Mouse (Mus musculus): ENCODE measurements around the gene Bola1. TPM values are rescaled to one million over a fixed set of nuclear protein-coding genes. Genes with fewer than 3 reads are reported as not detected.
"Not testable (repeated sequence)": the region's sequence is repeated elsewhere in the genome, so short reads cannot be mapped to it uniquely, and the experiment has no call there.

Bola1 gene
- polyA plus RNA-seq, 1 experiment from 2014 or later = 71.8 TPM

GRCm38 (mm10) chr3:96209242-96209641 is 10.3 kb downstream of the Bola1 start:
- Histone ChIP-seq H3K4me3 (no peak overlapping the region), H3K27me3 (0 out of 2 replicates have a peak, but pooled peaks cover 2% of the 10 kb centered on the region), H3K27ac (replicated peaks) (no peak overlapping the region), H3K9ac (replicated peaks) (no peak overlapping the region), H3K9me3 (no peaks in the 10 kb centered on the region), H3K4me1 (no peaks in the 10 kb centered on the region), H3K4me2 (replicated peaks) (no peak overlapping the region), H3K36me3 (no peaks in the 10 kb centered on the region)
- ATAC-seq (replicated peaks) = no peak
- WGBS = 28% methylated on average over 15 of the region's 15 CpGs

- H3K9me3 ChIP-seq = no peaks in the 10 kb centered on the region
- no peak overlapping the region for H3K4me2 ChIP-seq (replicated peaks)
- WGBS = 85% methylated on average over 3 of the region's 3 CpGs
- no peak overlapping the region for H3K27ac ChIP-seq (replicated peaks)
- H3K27me3 ChIP-seq = 0 out of 2 replicates have a peak, but pooled peaks cover 2% of the 10 kb centered on the region
- no peak overlapping the region for H3K4me3 ChIP-seq
- no peaks in the 10 kb centered on the region for H3K36me3 ChIP-seq
- H3K4me1 ChIP-seq = no peaks in the 10 kb centered on the region
- ATAC-seq (replicated peaks) = no peak
- H3K9ac ChIP-seq (replicated peaks) = no peak overlapping the region
Measured at GRCm38 (mm10) chr3:96207819-96208218, 11.7 kb downstream of the Bola1 start.

GRCm38 (mm10) chr3:96199731-96200130 is 19.8 kb downstream of the Bola1 start:
- peaks cover 4% of the 10 kb centered on the region for H3K36me3 ChIP-seq
- no peak overlapping the region for H3K4me3 ChIP-seq
- H3K4me2 ChIP-seq (replicated peaks) = no peak overlapping the region
- H3K9ac ChIP-seq (replicated peaks) = no peak overlapping the region
- ATAC-seq (replicated peaks) = no peak
- H3K9me3 ChIP-seq = no peaks in the 10 kb centered on the region
- no peak overlapping the region for H3K27ac ChIP-seq (replicated peaks)
- 70% methylated on average over 2 of the region's 2 CpGs for WGBS
- peaks cover 17% of the 10 kb centered on the region for H3K4me1 ChIP-seq
- no peaks in the 10 kb centered on the region for H3K27me3 ChIP-seq

DNA sequence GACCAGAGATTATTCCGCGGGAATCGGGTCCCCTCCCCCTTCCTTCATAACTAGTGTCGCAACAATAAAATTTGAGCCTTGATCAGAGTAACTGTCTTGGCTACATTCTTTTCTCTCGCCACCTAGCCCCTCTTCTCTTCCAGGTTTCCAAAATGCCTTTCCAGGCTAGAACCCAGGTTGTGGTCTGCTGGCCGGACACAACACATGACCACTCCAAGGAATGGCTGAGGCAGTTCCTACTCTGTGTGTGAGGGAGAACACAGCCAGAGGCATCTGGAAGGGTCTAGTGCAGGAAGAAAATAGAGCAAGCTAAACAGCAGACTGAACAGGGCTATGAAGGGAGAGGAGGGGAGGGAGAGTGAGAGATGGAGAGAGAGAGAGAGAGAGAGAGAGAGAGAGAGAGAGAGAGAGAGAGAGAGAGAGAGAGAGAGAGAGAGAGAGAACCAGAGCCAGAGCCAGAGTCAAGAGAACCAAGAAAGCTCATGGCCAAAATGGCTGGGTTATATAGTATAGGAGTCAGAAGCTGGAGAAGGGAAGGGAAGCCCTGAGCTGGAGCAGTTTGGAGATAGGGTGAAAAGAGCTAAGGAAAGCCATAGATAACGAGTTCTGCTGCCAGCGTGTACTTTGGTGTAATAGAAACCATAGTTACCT is 20.8 kb downstream of the Bola1 start:
- not testable (repeated sequence) for H3K27me3 ChIP-seq; H3K9me3 ChIP-seq; H3K36me3 ChIP-seq; H3K27ac ChIP-seq (replicated peaks); ATAC-seq (replicated peaks); H3K9ac ChIP-seq (replicated peaks); H3K4me3 ChIP-seq
- peak overlapping the region; percentile 97 for H3K4me2 ChIP-seq (replicated peaks)
- WGBS = 27% methylated on average over 8 of the region's 8 CpGs
- peaks cover 17% of the 10 kb centered on the region for H3K4me1 ChIP-seq

- peaks cover 17% of the 10 kb centered on the region for H3K4me1 ChIP-seq
Measured at GRCm38 (mm10) chr3:96198181-96198580, 21.3 kb downstream of the Bola1 start.

GRCm38 (mm10) chr3:96197129-96197749 is 22.3 kb downstream of the Bola1 start:
- H3K27me3 ChIP-seq = no peaks in the 10 kb centered on the region
- under 1% methylated on average over 50 of the region's 50 CpGs for whole genome bisulfite sequencing

More at GRCm38 (mm10) chr3:96198181-96198580, 21.3 kb downstream of the Bola1 start:
- WGBS = 1% methylated on average over 6 of the region's 6 CpGs
- H3K9ac ChIP-seq (replicated peaks) = peak overlapping the region; percentile 25; the same call in 1 of the 2 replicates
- peak overlapping the region; percentile 97 for H3K4me2 ChIP-seq (replicated peaks)
- H3K27ac ChIP-seq (replicated peaks) = peak overlapping the region; percentile 7; the same call in 1 of the 2 replicates
- H3K27me3 ChIP-seq = no peaks in the 10 kb centered on the region
- H3K4me3 ChIP-seq = peak overlapping the region; percentile 87
- no peaks in the 10 kb centered on the region for H3K9me3 ChIP-seq
- H3K36me3 ChIP-seq = peaks cover 4% of the 10 kb centered on the region
- ATAC-seq (replicated peaks) = peak; percentile 34

GRCm38 (mm10) chr3:96196437-96197128 is 22.9 kb downstream of the Bola1 start:
- 20% methylated on average over 27 of the region's 27 CpGs for WGBS
- peaks cover 17% of the 10 kb centered on the region for H3K4me1 ChIP-seq
- H3K9me3 ChIP-seq = no peaks in the 10 kb centered on the region
- peak overlapping the region; percentile 98 for H3K27ac ChIP-seq (replicated peaks)
- H3K9ac ChIP-seq (replicated peaks) = peak overlapping the region; percentile 93
- peak overlapping the region; percentile 87 for H3K4me3 ChIP-seq
- H3K4me2 ChIP-seq (replicated peaks) = peak overlapping the region; percentile 97
- peak; percentile 7 for ATAC-seq (replicated peaks)
- H3K36me3 ChIP-seq = peaks cover 12% of the 10 kb centered on the region
- H3K27me3 ChIP-seq = no peaks in the 10 kb centered on the region

More at GRCm38 (mm10) chr3:96197129-96197749, 22.3 kb downstream of the Bola1 start:
- no peaks in the 10 kb centered on the region for H3K9me3 ChIP-seq
- peak overlapping the region; percentile 98 for H3K27ac ChIP-seq (replicated peaks)
- peak overlapping the region; percentile 97 for H3K4me2 ChIP-seq (replicated peaks)
- peaks cover 8% of the 10 kb centered on the region for H3K36me3 ChIP-seq
- H3K4me1 ChIP-seq = peaks cover 17% of the 10 kb centered on the region
- ATAC-seq (replicated peaks) = peak; percentile 96
- peak overlapping the region; percentile 87 for H3K4me3 ChIP-seq
- peak overlapping the region; percentile 93 for H3K9ac ChIP-seq (replicated peaks)

DNA sequence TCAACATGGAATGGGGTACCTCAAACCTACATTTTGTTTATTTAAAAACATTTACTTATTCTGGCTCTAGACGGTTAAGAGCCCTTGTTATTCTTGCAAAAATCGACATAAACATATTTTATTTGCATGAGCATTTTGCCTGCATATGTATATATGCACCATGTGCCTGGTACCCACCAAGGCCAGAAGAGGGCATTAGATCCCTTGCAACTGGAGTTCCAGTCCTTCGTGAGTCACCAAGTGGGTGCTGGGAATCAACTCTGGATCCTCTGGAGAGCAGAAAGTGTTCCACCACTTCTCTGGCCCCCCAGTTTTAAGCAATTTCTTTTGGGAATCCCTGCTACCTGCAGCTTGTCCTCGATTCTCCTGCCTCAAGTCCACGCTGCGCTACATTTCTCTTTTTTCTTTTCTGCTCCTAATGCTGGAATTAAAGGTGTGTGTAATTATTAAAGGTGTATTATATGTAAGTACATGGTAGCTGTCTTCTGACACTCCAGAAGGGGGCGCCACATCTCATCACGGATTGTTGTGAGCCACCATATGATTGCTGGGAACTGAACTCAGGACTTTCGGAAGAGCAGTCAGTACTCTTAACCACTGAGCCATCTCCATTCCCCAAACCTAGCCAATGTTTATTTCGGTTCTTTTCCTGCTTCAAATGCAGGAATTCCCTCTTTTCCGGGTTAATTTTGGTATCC is 23.7 kb downstream of the Bola1 start:
- Histone ChIP-seq H3K27ac (replicated peaks) (no peak overlapping the region), H3K9ac (replicated peaks) (no peak overlapping the region), H3K36me3 (peaks cover 15% of the 10 kb centered on the region), H3K4me3 (0 out of 2 replicates have a peak overlapping the region, but pooled peaks have one; percentile 87), H3K4me1 (peaks cover 17% of the 10 kb centered on the region), H3K27me3 (no peaks in the 10 kb centered on the region), H3K9me3 (no peaks in the 10 kb centered on the region), H3K4me2 (replicated peaks) (peak overlapping the region; percentile 97; the same call in 1 of the 2 replicates)
- no peak for ATAC-seq (replicated peaks)
- WGBS = 93% methylated on average over 11 of the region's 11 CpGs

- H3K27ac ChIP-seq (replicated peaks) = no peak overlapping the region
- H3K4me2 ChIP-seq (replicated peaks) = no peak overlapping the region
- H3K4me1 ChIP-seq = peaks cover 17% of the 10 kb centered on the region
- no peaks in the 10 kb centered on the region for H3K27me3 ChIP-seq
- H3K36me3 ChIP-seq = peaks cover 23% of the 10 kb centered on the region
- H3K4me3 ChIP-seq = no peak overlapping the region
- H3K9ac ChIP-seq (replicated peaks) = no peak overlapping the region
- 91% methylated on average over 10 of the region's 10 CpGs for WGBS
- no peaks in the 10 kb centered on the region for H3K9me3 ChIP-seq
- ATAC-seq (replicated peaks) = no peak
Measured at GRCm38 (mm10) chr3:96194966-96195365, 24.5 kb downstream of the Bola1 start.

GRCm38 (mm10) chr3:96192977-96193376 is 26.5 kb downstream of the Bola1 start:
- Histone ChIP-seq H3K9ac (replicated peaks) (no peak overlapping the region), H3K36me3 (peaks cover 31% of the 10 kb centered on the region), H3K4me3 (no peak overlapping the region), H3K27me3 (no peaks in the 10 kb centered on the region), H3K27ac (replicated peaks) (no peak overlapping the region), H3K4me2 (replicated peaks) (no peak overlapping the region), H3K4me1 (peaks cover 13% of the 10 kb centered on the region), H3K9me3 (no peaks in the 10 kb centered on the region)
- WGBS = 68% methylated on average over 12 of the region's 12 CpGs
- ATAC-seq (replicated peaks) = no peak

DNA sequence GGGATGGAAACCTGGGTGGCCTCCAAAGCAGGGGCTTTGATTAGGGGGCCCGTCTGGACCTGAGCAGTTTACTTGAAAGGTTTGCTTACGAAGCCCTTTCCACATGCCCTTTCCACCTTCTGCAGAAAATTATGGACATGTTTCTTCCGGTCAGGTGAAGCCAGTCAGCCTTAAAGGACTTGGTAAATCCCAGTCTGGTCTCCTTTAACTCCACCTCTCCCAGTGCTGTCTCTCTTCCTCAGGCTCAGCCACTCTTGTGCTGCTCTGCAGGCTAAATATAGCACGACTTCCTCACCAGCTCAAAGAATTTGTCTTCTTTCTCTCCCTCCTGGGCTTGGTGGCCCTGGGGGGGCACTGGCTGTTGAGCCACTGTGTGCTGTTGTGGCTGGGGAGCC is 37.1 kb downstream of the Bola1 start:
- Histone ChIP-seq H3K9ac (replicated peaks) (peak overlapping the region; percentile 73), H3K4me3 (peak overlapping the region; percentile 60), H3K9me3 (no peaks in the 10 kb centered on the region), H3K27ac (replicated peaks) (peak overlapping the region; percentile 70; the same call in 1 of the 2 replicates), H3K4me1 (peaks cover 25% of the 10 kb centered on the region), H3K36me3 (peaks cover 16% of the 10 kb centered on the region), H3K27me3 (no peaks in the 10 kb centered on the region), H3K4me2 (replicated peaks) (peak overlapping the region; percentile 67)
- no peak for ATAC-seq (replicated peaks)
- WGBS = 30% methylated on average over 4 of the region's 4 CpGs
